Mouse (Mus musculus) T-helper 1 cell (primary cell): Measurements from ENCODE around the gene 4921524J17Rik.

ENCODE experiments used
- in situ Hi-C: fragments of 300-600 bp; cut with MboI, MseI; formaldehyde crosslinking; loops from one replicate; pipeline ENCODE4 v1.15.1; 2025; ENCODE audit warnings: high pct_unique_total_duplicates

4921524J17Rik gene

DNA sequence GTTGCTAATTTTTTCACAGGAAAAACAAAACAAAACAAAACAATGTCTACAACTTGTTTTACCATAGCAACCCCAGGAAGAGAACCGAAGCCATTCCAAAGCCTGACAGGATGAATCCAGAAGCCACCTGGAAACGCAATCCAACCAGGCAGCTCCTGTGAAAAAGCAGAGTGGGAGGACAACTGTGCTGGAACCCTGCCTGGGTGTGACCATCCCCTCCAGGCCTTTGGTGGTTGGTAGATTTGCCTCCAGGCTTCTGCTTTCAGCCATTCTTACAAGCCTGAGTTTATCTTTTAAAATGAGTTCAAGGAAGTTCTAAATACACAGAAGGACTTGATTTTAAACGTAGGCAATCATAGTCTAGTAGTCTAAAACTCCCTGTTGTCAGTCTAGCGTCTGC is 50.7 kb downstream of the 4921524J17Rik start:
- in situ Hi-C loops: no loop called here

DNA sequence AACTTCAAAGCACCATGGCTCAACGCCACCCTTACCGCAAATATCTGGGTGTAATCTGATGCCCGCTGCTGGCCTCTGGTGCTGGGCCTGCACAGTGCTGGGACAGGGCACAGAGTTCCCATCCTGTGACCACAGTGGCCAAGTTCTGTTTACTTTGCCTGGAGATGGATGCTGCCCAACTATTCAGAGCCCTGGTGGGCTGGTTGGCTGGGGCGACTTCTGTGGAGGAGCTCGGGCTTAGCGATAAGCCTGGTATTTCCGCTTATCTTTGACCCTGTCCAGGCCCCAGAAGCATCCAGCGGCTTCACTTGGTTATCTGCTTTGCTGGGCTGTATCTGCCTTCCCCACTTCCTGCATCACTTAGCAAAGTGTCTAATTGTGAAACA is 51.8 kb downstream of the 4921524J17Rik start:
- in situ Hi-C loops: no loop called here

DNA sequence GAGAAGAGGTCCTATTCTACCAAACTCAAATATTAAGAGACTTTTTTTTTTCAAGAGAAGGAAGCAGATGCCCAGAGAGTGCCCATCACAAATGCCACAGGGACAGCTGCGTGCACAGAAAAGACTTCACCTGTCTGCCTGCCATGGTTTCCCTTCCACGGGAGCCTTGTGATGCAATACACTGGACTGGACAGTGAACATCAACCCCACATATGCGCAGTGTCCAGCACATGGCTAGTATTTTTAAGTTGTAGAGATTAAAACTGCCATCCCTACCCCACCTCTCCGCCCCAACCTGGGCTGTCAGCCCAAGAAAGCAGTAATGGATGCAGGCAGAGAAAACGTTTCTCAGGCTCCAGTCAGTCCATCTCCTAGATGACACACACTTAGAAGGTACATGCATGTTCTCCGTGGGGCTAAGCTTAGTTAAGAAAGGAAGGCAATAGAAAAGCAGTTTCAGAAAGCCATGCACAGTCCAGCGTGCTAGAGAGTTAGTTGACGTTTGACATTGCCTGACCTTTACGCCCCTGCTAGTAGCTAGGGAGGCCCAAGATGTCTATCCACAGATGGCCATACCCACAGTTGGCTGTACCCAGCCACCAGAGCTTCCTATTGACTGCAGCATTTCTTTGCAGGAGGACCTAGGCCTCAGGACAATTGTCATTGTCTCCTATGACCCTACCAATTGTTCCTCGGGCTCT is 52.4 kb downstream of the 4921524J17Rik start:
- in situ Hi-C loops: no loop called here

DNA sequence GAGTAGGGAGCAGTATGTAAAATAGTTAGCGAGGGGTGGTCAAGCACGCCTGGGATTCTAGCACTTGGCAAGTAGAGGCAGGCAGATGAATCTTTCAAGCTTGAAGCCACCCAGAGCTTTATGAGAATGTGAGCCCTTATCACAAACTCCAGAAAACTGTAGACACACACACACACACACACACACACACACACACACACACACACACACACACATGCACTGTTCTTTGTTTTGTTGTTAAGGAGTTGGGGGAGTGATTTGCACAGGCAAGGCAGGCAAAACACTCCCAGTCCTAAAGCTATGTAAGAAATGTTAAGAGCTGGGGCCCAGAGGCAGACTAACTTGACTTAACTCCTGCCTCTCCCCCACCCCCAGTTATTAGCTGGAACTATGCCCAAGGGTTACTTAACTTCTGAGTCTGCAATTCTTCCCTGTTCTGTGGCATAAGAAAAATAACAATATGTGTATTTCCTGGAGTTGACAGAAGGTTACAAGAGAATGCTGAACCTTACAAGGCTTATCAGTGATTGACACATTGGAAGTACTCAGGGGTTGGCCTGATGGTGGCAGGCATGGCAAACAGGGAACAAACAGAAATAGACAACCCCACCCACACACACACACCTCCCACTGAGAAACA is 53.4 kb downstream of the 4921524J17Rik start:
- in situ Hi-C loops: no loop called here

DNA sequence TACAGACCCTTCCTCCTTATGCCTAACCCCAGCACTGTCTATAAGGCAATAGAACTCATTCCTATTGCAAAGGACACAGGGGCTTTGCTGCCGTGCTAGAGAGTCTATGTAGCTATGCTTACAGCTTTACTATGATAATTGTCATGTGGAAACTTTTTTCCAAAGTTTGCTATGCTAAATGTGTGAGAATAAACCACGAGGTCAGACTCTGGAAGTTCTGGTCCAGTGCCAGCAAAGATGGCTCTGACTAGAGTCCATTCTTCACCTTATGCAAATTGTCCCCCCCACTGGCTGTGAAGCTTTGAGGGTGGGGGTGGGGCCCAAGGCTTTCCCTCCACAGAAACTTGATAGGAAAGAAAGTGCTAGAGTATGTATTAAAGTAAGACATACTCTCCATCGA is 56.1 kb downstream of the 4921524J17Rik start:
- in situ Hi-C loops: no loop called here

DNA sequence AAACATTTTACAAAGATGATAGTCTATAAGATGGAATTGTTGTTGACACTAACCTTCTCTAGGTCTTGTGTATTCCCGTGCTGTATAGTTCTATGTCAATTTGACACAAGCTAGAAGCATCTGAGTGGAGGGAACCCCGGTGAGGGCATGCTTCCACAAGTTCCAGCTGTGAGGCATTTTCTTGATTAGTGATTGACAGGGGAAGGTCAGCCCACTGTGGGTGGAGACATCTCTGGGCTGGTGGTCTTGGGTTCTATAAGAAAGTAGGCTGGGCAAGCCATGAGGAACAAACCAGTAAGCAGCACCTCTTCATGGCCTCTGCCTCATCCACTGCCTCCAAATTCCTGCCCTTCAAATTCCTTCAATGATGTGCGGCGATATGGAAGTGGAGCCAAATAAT is 58.3 kb downstream of the 4921524J17Rik start:
- in situ Hi-C loops: no loop called here

DNA sequence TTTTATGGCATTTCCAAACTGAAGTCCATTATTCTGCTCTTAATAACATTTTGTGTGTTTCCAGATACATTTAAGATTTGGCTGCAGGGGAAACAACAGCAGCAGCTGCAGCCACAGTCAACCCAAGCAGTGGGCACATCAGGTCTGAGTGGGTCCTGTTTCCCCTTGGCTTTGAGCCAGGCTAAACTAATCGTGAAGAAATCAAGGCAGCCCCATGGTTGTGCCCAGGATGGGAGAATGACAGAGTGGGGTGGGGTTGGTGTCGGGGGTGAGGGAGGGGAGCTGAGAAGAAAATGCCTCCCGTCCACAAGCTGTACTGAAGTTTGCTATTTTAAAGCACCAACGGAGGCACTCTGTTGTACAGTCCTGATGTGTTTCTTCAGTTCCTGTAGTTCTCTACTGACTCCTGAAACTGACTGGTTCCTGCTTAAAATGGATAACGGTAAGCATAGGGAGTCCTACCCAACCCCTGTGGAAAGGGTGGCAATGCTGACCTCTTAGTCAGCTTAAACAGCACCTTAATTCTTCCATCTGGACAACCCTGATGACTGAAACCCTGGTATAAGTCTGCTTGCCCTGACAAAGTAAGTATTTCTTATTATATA is 59.1 kb downstream of the 4921524J17Rik start:
- in situ Hi-C loops: no loop called here

DNA sequence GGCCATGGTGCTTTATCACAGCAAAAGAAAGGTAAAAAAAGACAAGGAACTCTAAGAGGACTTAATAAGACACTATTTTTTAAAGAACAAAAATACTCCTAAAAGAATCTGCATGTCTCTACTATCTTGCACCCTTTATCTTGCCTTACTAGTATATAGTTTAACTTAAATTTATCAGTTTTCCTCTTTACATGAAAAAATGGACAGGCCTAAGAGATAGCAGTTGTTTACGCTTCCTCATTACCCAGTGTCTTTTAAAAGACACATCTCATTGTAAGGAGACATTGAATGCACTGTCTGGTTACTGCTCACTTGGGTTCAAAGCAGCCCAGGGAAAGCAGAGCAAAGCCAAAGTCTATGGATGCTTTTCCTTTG is 60.2 kb downstream of the 4921524J17Rik start:
- in situ Hi-C loops: no loop called here

DNA sequence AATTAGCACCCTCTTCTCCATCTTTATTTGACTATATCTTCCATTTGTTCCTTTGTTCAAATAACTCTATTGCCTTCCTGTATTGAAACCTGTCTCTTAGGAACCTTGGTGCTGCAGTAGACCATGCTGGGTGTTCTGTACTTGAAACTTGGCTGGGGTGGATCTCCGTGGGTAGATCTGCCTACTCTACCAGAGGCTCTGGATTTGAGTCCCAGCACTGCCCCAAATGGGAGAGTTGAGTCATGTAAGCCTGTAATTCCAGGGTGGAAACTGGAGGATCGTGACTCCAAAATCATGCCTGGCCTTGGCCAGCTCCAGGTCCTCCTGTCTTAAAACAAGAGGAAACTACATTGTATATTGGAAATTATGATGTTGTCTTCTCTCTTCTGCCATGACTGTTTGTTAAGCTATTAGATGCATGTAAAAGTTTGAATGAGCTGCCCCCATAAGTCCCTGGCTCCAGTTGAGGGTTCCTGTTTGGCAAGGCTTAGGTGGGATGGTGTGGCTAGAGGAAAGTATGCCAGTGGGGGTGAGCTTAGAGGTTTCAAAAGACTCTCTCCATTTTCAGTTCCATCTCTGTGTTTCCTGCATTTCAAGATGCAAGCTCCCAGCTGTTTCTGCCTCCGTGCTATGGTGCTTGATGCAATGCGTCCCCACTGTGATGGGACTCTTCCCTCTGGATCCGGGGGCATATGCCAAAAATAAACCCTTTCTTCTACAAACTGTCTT is 60.7 kb downstream of the 4921524J17Rik start:
- in situ Hi-C loops: no loop called here

DNA sequence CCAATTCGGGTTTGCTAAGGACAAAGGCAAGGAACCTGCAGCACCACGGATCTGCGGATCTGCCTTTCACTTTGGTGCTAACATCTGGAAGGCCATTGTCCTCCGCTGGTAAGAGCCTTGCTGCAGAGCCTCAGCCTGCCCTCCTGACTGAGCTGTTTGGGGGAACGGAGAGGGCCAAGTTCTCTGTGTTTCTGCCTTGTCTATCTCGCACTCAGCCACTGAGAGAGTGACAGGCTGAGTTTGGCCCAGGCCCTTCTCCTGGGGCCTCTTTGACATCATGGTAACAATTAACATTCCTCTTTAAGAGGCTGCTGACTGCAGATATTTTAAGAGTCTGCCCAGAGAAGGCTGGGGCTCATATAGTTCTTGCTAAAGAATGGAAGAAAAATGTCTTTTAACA is 67.5 kb downstream of the 4921524J17Rik start:
- in situ Hi-C loops: no loop called here

DNA sequence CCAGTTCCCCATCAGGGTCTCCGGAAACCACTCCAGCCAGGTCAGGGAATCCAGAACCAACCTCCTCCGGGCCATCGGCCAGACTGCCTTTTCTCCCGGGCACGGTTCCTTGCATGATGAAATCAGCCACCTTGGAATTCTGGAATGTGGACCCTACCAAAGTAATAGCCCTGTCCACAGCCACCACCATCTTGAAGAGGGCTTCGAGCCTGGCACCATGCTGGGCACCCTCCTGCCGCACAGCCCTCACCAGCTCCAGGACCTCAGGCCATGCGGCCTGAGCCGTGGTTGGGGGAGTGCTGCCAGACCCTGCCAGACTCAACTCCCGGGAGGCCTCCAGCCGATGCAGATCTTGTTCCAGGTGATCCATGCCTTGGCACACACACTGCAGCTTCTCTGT is 68.0 kb downstream of the 4921524J17Rik start:
- in situ Hi-C loops: no loop called here

DNA sequence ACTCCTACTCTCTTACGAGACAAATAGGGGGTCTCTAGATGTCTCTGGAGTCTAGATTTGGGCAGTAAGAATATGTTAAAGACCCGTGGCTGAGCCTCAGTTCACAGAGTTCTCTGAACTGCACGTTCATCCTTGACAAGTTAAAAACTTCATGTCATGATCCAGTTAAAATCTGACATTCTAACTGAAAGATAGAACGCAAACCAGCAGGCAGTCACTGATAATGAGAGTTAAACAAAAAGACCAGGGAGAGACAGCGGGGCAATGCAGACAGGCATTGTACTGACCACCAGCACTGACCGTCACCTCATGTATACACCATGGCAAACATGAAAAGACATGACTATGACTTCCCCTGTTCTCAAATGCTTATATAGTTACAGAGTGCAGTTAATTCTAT is 69.2 kb downstream of the 4921524J17Rik start:
- in situ Hi-C loops: no loop called here

DNA sequence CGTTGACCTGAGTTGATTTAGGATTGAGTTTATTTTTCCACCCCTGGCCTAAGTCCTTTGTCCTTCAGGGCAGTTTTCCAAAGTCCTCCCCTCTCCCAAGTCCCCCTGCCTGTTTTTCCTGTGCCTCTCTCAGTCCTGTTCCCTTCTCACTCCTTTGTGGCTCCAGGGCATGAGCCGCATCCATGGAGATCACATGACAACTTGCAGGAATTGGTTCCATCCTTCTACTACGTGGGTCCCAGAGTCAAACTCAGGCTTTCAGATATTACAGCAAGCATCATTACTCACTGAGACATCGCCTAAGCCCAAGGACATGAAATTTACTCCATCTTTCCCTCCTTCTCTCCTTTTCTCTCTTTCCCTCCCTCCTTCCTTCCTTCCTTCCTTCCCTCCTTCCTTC is 70.4 kb downstream of the 4921524J17Rik start:
- in situ Hi-C loops: no loop called here
